Mouse (Mus musculus) kidney, embryonic 14.5 days (tissue): ENCODE data around the gene Nat8f2. TPM values are rescaled to one million over a fixed set of nuclear protein-coding genes. Genes with fewer than 3 reads are reported as not detected.

Experiments
- ATAC-seq: fragments of 200-750 bp; cut with Nextera tagmentation; 2 replicates; pipeline ENCODE4 v1.8.0; 2017; ENCODE audit warnings: moderate number of reproducible peaks, mild to moderate bottlenecking, moderate TSS enrichment, moderate library complexity; ENCODE audit not compliant: low FRiP score, low TSS enrichment
- H3K27ac ChIP-seq: fragments of 300-500 bp; sonication (generic); 2 replicates; pipeline ENCODE4 v1.5.1; 2014; ENCODE audit warnings: low read depth, mild to moderate bottlenecking, low read length, moderate library complexity, mixed read lengths
- H3K27me3 ChIP-seq: fragments of 300-500 bp; sonication (generic); 2 replicates; pipeline ENCODE4 v1.6.1; 2014; ENCODE audit warnings: mild to moderate bottlenecking, low read length; ENCODE audit not compliant: control insufficient read depth, insufficient read depth
- H3K36me3 ChIP-seq: fragments of 300-500 bp; sonication (generic); 2 replicates; pipeline ENCODE4 v1.6.1; 2014; ENCODE audit warnings: low read length, mixed read lengths; ENCODE audit not compliant: control insufficient read depth, insufficient read depth
- H3K4me1 ChIP-seq: fragments of 300-500 bp; sonication (generic); 2 replicates; pipeline ENCODE4 v1.6.1; 2014; ENCODE audit warnings: low read length, mixed read lengths; ENCODE audit not compliant: control insufficient read depth, insufficient read depth
- H3K4me2 ChIP-seq: fragments of 300-500 bp; sonication (generic); replicated peaks from 2 replicates; pipeline ENCODE4 v1.6.1; 2014; ENCODE audit warnings: low read depth, mild to moderate bottlenecking, low read length
- H3K4me3 ChIP-seq: fragments of 300-500 bp; sonication (generic); 2 replicates; pipeline ENCODE4 v1.5.1; 2014; ENCODE audit warnings: mild to moderate bottlenecking, low read length
- H3K9ac ChIP-seq: fragments of 300-500 bp; sonication (generic); 2 replicates; pipeline ENCODE4 v1.6.1; 2014; ENCODE audit warnings: low read depth, mild to moderate bottlenecking, low read length, moderate library complexity
- H3K9me3 ChIP-seq: fragments of 300-500 bp; sonication (generic); 2 replicates; pipeline ENCODE4 v1.6.1; 2016; ENCODE audit warnings: low read length; ENCODE audit not compliant: control insufficient read depth
- WGBS: fragments of 180-500 bp; shearing (Covaris S2); extraction: QIAGEN DNeasy Blood & Tissue Kit; methylation state at CpG from one replicate; pipeline ENCODE4 v1.1.7; 2014; 5-methylcytosine and 5-hydroxymethylcytosine counted together
- polyA plus RNA-seq: library from polyadenylated mRNA; unstranded; fragments of >200 nt; fragmentation: Nextera tagmentation; extraction: Ambion mirVana; gene quantifications from 2 replicates; pipeline ENCODE4 v1.2.1, GENCODE M21; 2014

Gene Nat8f2
- polyA plus RNA-seq, 1 experiment from 2014 or later = 0.89 TPM

GRCm38 (mm10) chr6:85818338-85818737 lies 50.6 kb downstream of the Nat8f2 start:
- no peak overlapping the region for H3K4me3 ChIP-seq
- H3K4me2 ChIP-seq = no peak overlapping the region
- H3K27me3 ChIP-seq = no peaks in the 10 kb centered on the region
- no peaks in the 10 kb centered on the region for H3K4me1 ChIP-seq
- H3K9me3 ChIP-seq = no peaks in the 10 kb centered on the region
- 71% methylated on average over 1 of the region's 1 CpGs for WGBS
- H3K36me3 ChIP-seq = no peaks in the 10 kb centered on the region
- H3K9ac ChIP-seq = no peak overlapping the region
- no peak overlapping the region for H3K27ac ChIP-seq
- no peak for ATAC-seq

Other genes with a start within 250 kb of the Nat8f2 start
- gene Nat8f7, start 156.0 kb downstream of the Nat8f2 start, polyA plus RNA-seq = not detected in 2 replicates
- gene Nat8f3, start 103.4 kb downstream of the Nat8f2 start, polyA plus RNA-seq = 0.14 and 0.20 TPM in 2 replicates
- not detected in 2 replicates for gene Nat8f6, start 48.2 kb downstream of the Nat8f2 start, polyA plus RNA-seq
- not detected in 2 replicates for gene Nat8f5, start 48.2 kb downstream of the Nat8f2 start, polyA plus RNA-seq
- 0.29 and 0.64 TPM in 2 replicates for gene Nat8, start 37.1 kb downstream of the Nat8f2 start, polyA plus RNA-seq
- 2.7 and 5.8 TPM in 2 replicates for gene Nat8f4, start 35.7 kb upstream of the Nat8f2 start, polyA plus RNA-seq
- gene Tprkb, start 42.7 kb upstream of the Nat8f2 start, polyA plus RNA-seq = 34.2 and 39.9 TPM in 2 replicates
- 8.5 and 9.6 TPM in 2 replicates for gene Nat8f1, start 46.5 kb upstream of the Nat8f2 start, polyA plus RNA-seq
- gene Dusp11, start 92.5 kb upstream of the Nat8f2 start, polyA plus RNA-seq = 36.0 and 62.8 TPM in 2 replicates
- gene Figla, start 147.0 kb upstream of the Nat8f2 start, polyA plus RNA-seq = not detected in 2 replicates
- 1.9 and 2.6 TPM in 2 replicates for gene Add2, start 159.5 kb upstream of the Nat8f2 start, polyA plus RNA-seq